Mouse (Mus musculus): ENCODE measurements around the gene Pfdn4. TPM values are rescaled to one million over a fixed set of nuclear protein-coding genes. Genes with fewer than 3 reads are reported as not detected.

Pfdn4 gene
- polyA plus RNA-seq, 1 experiment from 2014 or later: 113 TPM

- Histone ChIP-seq H3K36me3 (ENCODE audit: insufficient read depth, low read length) (no peaks in the 10 kb centered on the region), H3K4me3 (replicated peaks; ENCODE audit: low read depth, low read length) (no peak overlapping the region), H3K27me3 (ENCODE audit: insufficient read depth, low read length) (peaks cover 9% of the 10 kb centered on the region; the same call in 1 of the 2 replicates), H3K9ac (ENCODE audit: low read depth, low read length) (no peak overlapping the region), H3K9me3 (replicated peaks; ENCODE audit: low read length) (no peaks in the 10 kb centered on the region), H3K4me1 (replicated peaks; ENCODE audit: insufficient read depth, low read length) (no peaks in the 10 kb centered on the region), H3K27ac (no peak overlapping the region), H3K4me2 (ENCODE audit: low read length) (no peak overlapping the region)
- ATAC-seq (replicated peaks; ENCODE audit: low FRiP score, low read depth): no peak
- 59% methylated on average over 26 of the region's 26 CpGs for WGBS
- peak; percentile 69 for TF ChIP-seq CTCF (IDR thresholded peaks at IDR 0.05; ENCODE audit: low read depth)
- no peak for DNase-seq (ENCODE audit: low spot score)
Observed at GRCm38 (mm10) chr2:170487890-170488502, 8.2 kb upstream of the Pfdn4 start.

DNA sequence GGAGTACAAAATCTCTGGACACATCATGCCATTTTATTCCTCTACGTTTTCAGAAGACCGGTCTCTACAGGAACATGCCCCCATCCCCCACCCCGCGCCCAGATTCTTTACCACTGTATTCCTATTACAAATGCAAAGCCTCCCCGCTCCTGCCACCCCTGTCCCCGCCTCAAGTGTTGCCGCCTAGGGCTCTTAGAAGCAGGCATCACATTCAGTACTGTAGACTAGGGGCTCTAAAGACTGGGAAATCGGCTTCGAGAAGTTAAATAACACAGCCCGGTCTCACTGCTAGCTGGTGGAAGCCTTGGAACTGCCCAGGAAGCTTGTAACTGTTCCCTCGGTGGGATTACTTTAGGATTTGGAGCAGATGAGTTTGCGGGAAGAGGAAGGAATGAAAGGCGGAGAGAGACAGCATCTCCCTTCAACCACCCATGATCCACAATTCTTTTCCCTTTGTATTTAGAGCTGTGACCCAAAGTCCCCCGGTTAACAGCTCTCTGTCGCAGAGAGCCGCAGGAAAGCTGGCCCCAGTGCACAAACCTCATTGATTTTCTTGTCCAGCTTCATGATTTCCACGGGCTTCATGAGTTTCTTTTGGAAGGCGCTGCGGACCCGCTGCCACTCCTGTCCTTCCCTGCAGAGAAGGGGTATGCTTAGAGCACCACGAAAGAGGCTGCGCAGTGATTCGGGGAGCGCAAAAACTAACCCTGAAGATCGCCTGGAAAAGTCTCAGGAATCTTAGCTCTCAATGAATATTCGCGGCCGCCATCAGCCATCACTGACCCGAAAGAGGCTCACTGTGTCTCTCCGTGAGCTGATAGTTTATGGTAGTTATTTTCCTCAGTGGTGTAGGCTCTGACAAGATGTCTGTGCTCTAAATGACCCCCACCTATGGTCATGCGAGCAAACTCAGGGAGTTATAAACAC, 1.2 kb upstream of the Pfdn4 start:
- H3K9ac ChIP-seq (ENCODE audit: low read depth, low read length): no peak overlapping the region
- H3K4me3 ChIP-seq (replicated peaks; ENCODE audit: low read depth, low read length): peak overlapping the region; percentile 18; the same call in 1 of the 2 replicates
- no peak overlapping the region for H3K4me2 ChIP-seq (ENCODE audit: low read length)
- no peak overlapping the region for H3K27ac ChIP-seq
- no peaks in the 10 kb centered on the region for H3K36me3 ChIP-seq (ENCODE audit: insufficient read depth, low read length)
- no peak for TF ChIP-seq CTCF (IDR thresholded peaks at IDR 0.05; ENCODE audit: low read depth)
- H3K9me3 ChIP-seq (replicated peaks; ENCODE audit: low read length): no peaks in the 10 kb centered on the region
- 6% methylated on average over 31 of the region's 31 CpGs for WGBS
- no peak for DNase-seq (ENCODE audit: low spot score)
- peaks cover 57% of the 10 kb centered on the region for H3K27me3 ChIP-seq (ENCODE audit: insufficient read depth, low read length)
- no peak for ATAC-seq (replicated peaks; ENCODE audit: low FRiP score, low read depth)
- H3K4me1 ChIP-seq (replicated peaks; ENCODE audit: insufficient read depth, low read length): no peaks in the 10 kb centered on the region

- H3K4me3 ChIP-seq (replicated peaks; ENCODE audit: low read depth, low read length): peak within 1 kb of the TSS; percentile 18
- TF ChIP-seq CTCF (IDR thresholded peaks at IDR 0.05; ENCODE audit: low read depth): peak; percentile 49
- under 1% methylated on average over 36 of the region's 36 CpGs for WGBS
- H3K36me3 ChIP-seq (ENCODE audit: insufficient read depth, low read length): no peaks in the 10 kb centered on the region
- H3K27ac ChIP-seq: no peak within 1 kb of the TSS
- no peaks in the 10 kb centered on the region for H3K9me3 ChIP-seq (replicated peaks; ENCODE audit: low read length)
- H3K9ac ChIP-seq (ENCODE audit: low read depth, low read length): 0 out of 2 replicates have a peak within 1 kb of the TSS, but pooled peaks have one; percentile 31
- peak within 1 kb of the TSS; percentile 38; the same call in 1 of the 2 replicates for H3K4me2 ChIP-seq (ENCODE audit: low read length)
- DNase-seq (ENCODE audit: low spot score) (peak; percentile 66), ATAC-seq (replicated peaks; ENCODE audit: low FRiP score, low read depth) (peak; percentile 90)
- H3K4me1 ChIP-seq (replicated peaks; ENCODE audit: insufficient read depth, low read length): no peaks in the 10 kb centered on the region
- H3K27me3 ChIP-seq (ENCODE audit: insufficient read depth, low read length): peaks cover 57% of the 10 kb centered on the region
Observed at GRCm38 (mm10) chr2:170497091-170497566, 901 bp downstream of the Pfdn4 start, which contains the start of gene Cyp24a1. TSS of gene Cyp24a1 (minus strand) at chr2:170497145.

DNA sequence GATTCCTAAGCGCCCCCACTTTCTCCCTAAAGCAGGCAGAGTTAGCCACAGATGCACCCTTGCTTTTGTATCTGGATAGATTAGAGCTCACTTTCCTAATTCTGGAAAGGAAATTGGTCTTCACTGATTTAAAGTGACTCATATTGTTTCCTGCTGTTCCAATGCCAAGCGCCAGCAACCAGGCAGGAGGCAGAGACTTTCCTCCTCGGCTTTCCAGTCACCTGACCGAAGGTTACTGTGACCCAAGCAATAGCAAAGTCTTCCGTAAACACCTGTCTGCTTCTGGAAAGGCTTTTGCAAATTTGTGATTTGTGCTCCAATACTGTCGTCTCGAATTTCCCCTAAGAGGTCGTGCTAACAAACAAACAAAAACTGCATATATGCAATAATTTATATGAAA, 1.8 kb downstream of the Pfdn4 start:
- TF ChIP-seq CTCF (IDR thresholded peaks at IDR 0.05; ENCODE audit: low read depth): no peak
- no peak overlapping the region for H3K4me2 ChIP-seq (ENCODE audit: low read length)
- H3K36me3 ChIP-seq (ENCODE audit: insufficient read depth, low read length): no peaks in the 10 kb centered on the region
- WGBS: 21% methylated on average over 8 of the region's 8 CpGs
- ATAC-seq (replicated peaks; ENCODE audit: low FRiP score, low read depth) (no peak), DNase-seq (ENCODE audit: low spot score) (no peak)
- peaks cover 54% of the 10 kb centered on the region for H3K27me3 ChIP-seq (ENCODE audit: insufficient read depth, low read length)
- H3K27ac ChIP-seq: no peak overlapping the region
- H3K9me3 ChIP-seq (replicated peaks; ENCODE audit: low read length): no peaks in the 10 kb centered on the region
- no peak overlapping the region for H3K9ac ChIP-seq (ENCODE audit: low read depth, low read length)
- H3K4me1 ChIP-seq (replicated peaks; ENCODE audit: insufficient read depth, low read length): no peaks in the 10 kb centered on the region
- no peak overlapping the region for H3K4me3 ChIP-seq (replicated peaks; ENCODE audit: low read depth, low read length)

- H3K4me1 ChIP-seq (replicated peaks; ENCODE audit: insufficient read depth, low read length): no peaks in the 10 kb centered on the region
- DNase-seq (ENCODE audit: low spot score) (no peak), ATAC-seq (replicated peaks; ENCODE audit: low FRiP score, low read depth) (no peak)
- H3K9ac ChIP-seq (ENCODE audit: low read depth, low read length): no peak overlapping the region
- peaks cover 11% of the 10 kb centered on the region for H3K27me3 ChIP-seq (ENCODE audit: insufficient read depth, low read length)
- no peaks in the 10 kb centered on the region for H3K9me3 ChIP-seq (replicated peaks; ENCODE audit: low read length)
- no peaks in the 10 kb centered on the region for H3K36me3 ChIP-seq (ENCODE audit: insufficient read depth, low read length)
- WGBS: 39% methylated on average over 8 of the region's 8 CpGs
- no peak for TF ChIP-seq CTCF (IDR thresholded peaks at IDR 0.05; ENCODE audit: low read depth)
- no peak overlapping the region for H3K27ac ChIP-seq
- no peak overlapping the region for H3K4me3 ChIP-seq (replicated peaks; ENCODE audit: low read depth, low read length)
- H3K4me2 ChIP-seq (ENCODE audit: low read length): no peak overlapping the region
Observed at GRCm38 (mm10) chr2:170503343-170503742, 7.1 kb downstream of the Pfdn4 start.

GRCm38 (mm10) chr2:170503983-170504382, 7.8 kb downstream of the Pfdn4 start:
- H3K4me1 ChIP-seq (replicated peaks; ENCODE audit: insufficient read depth, low read length): no peaks in the 10 kb centered on the region
- TF ChIP-seq CTCF (IDR thresholded peaks at IDR 0.05; ENCODE audit: low read depth): no peak
- H3K4me3 ChIP-seq (replicated peaks; ENCODE audit: low read depth, low read length): no peak overlapping the region
- no peaks in the 10 kb centered on the region for H3K9me3 ChIP-seq (replicated peaks; ENCODE audit: low read length)
- no peak overlapping the region for H3K4me2 ChIP-seq (ENCODE audit: low read length)
- no peak overlapping the region for H3K27ac ChIP-seq
- ATAC-seq (replicated peaks; ENCODE audit: low FRiP score, low read depth): no peak
- WGBS: 20% methylated on average over 4 of the region's 4 CpGs
- peaks cover 4% of the 10 kb centered on the region; the same call in 1 of the 2 replicates for H3K27me3 ChIP-seq (ENCODE audit: insufficient read depth, low read length)
- H3K9ac ChIP-seq (ENCODE audit: low read depth, low read length): no peak overlapping the region
- H3K36me3 ChIP-seq (ENCODE audit: insufficient read depth, low read length): no peaks in the 10 kb centered on the region
- no peak for DNase-seq (ENCODE audit: low spot score)

Data from kidney, postnatal 0 days (tissue).